ENCODE assay signal across 8 mouse cellular contexts in the genomic region with DNA sequence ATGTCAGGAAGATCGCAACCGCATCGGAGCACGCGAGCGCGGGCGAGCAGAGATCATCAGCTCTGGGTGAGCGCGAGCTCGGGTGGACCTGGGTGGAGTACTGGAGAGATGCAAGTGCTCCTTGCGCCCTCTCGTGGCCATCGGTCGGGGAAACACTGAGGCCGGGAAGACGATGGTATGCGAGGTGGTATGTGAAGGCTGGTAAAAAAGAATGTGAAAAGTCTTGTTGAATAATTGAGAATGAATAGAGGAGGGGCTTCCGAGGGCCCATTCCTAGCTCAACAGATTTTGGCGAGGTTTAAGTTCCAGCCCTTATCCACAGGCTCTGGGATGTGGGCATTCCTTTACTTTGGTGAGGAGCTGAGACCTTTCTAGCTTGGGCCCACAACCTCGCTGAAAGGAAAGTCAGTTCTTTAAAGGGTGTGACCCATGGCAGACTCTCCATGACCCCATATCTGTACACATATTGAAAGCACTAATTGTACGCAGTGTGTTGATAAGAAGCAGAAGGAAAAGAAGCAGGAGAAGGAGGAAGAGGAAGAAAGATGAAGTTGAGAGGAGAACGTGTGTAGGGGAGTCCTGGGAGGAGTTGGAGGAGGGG. TPM values are rescaled to one million over a fixed set of nuclear protein-coding genes. Genes with fewer than 3 reads are reported as not detected.
DNase-seq lines count a peak whose midpoint lies in the region; ATAC-seq and TF ChIP-seq lines count a peak whose summit lies in the region.

No protein-coding gene starts in this region.

- no peak for TF ChIP-seq POLR2A in ES-Bruce4 (IDR thresholded peaks at IDR 0.05; ENCODE audit: insufficient read depth, low read length)

- H3K36me3 ChIP-seq in ES-Bruce4 (ENCODE audit: control insufficient read depth, insufficient read depth, low read length, poor library complexity, severe bottlenecking): no peaks in the 10 kb centered on the region
- H3K36me3 ChIP-seq in forebrain, embryonic 12.5 days (replicated peaks): no peaks in the 10 kb centered on the region
- no peaks in the 10 kb centered on the region for H3K36me3 ChIP-seq in heart, postnatal 0 days (replicated peaks; ENCODE audit: control insufficient read depth, insufficient read depth, low read length)
- H3K36me3 ChIP-seq in liver, embryonic 16.5 days (ENCODE audit: control insufficient read depth, insufficient read depth): no peaks in the 10 kb centered on the region
- no peaks in the 10 kb centered on the region for H3K36me3 ChIP-seq in neural tube, embryonic 13.5 days

- no peak overlapping the region for H3K27ac ChIP-seq in ES-Bruce4 (ENCODE audit: insufficient read depth, low read length)
- no peak overlapping the region for H3K27ac ChIP-seq in forebrain, embryonic 12.5 days
- H3K27ac ChIP-seq in heart, postnatal 0 days (ENCODE audit: low read depth): no peak overlapping the region
- peak overlapping the region; percentile 77 for H3K27ac ChIP-seq in liver, embryonic 16.5 days (ENCODE audit: low read length)
- 0 out of 2 replicates have a peak overlapping the region, but pooled peaks have one; percentile 49 for H3K27ac ChIP-seq in neural tube, embryonic 13.5 days (replicated peaks)

- TF ChIP-seq EP300 in ES-Bruce4 (IDR thresholded peaks at IDR 0.05; ENCODE audit: insufficient read depth, low read depth, low read length): no peak
- no peak for TF ChIP-seq EP300 in heart, postnatal 0 days (IDR thresholded peaks at IDR 0.05; ENCODE audit: low read depth)

- H3K9me3 ChIP-seq in ES-Bruce4 (replicated peaks; ENCODE audit: control insufficient read depth, insufficient read depth, low read length, poor library complexity, severe bottlenecking): no peaks in the 10 kb centered on the region; the same call in 1 of the 2 replicates
- no peaks in the 10 kb centered on the region for H3K9me3 ChIP-seq in forebrain, embryonic 12.5 days
- no peaks in the 10 kb centered on the region for H3K9me3 ChIP-seq in heart, postnatal 0 days (replicated peaks; ENCODE audit: control insufficient read depth, low read length)
- no peaks in the 10 kb centered on the region for H3K9me3 ChIP-seq in liver, embryonic 16.5 days (replicated peaks; ENCODE audit: control insufficient read depth, low read length)
- H3K9me3 ChIP-seq in neural tube, embryonic 13.5 days: no peaks in the 10 kb centered on the region

- 10% methylated on average over 23 of the region's 23 CpGs for WGBS in forebrain, embryonic 12.5 days
- 7% methylated on average over 23 of the region's 23 CpGs for WGBS in heart, postnatal 0 days
- WGBS in liver, embryonic 16.5 days (ENCODE audit: insufficient replicate concordance): 2% methylated on average over 23 of the region's 23 CpGs
- 12% methylated on average over 23 of the region's 23 CpGs for WGBS in neural tube, embryonic 13.5 days

- H3K4me3 ChIP-seq in ES-Bruce4 (ENCODE audit: low read depth, low read length): peak overlapping the region; percentile 47
- H3K4me3 ChIP-seq in forebrain, embryonic 12.5 days (replicated peaks): peak overlapping the region; percentile 43
- peak overlapping the region; percentile 22 for H3K4me3 ChIP-seq in heart, postnatal 0 days (ENCODE audit: low read depth, low read length)
- H3K4me3 ChIP-seq in liver, embryonic 16.5 days (ENCODE audit: low read depth, low read length): peak overlapping the region; percentile 51
- H3K4me3 ChIP-seq in neural tube, embryonic 13.5 days: peak overlapping the region; percentile 42

- H3K27me3 ChIP-seq in ES-Bruce4 (ENCODE audit: control insufficient read depth, insufficient read depth, low read length, poor library complexity, severe bottlenecking): no peaks in the 10 kb centered on the region
- no peaks in the 10 kb centered on the region for H3K27me3 ChIP-seq in forebrain, embryonic 12.5 days
- no peaks in the 10 kb centered on the region for H3K27me3 ChIP-seq in heart, postnatal 0 days (ENCODE audit: control insufficient read depth, insufficient read depth, low read length)
- no peaks in the 10 kb centered on the region for H3K27me3 ChIP-seq in liver, embryonic 16.5 days (ENCODE audit: control insufficient read depth, insufficient read depth, low read depth, low read length)
- no peaks in the 10 kb centered on the region for H3K27me3 ChIP-seq in neural tube, embryonic 13.5 days

- ATAC-seq in forebrain, embryonic 12.5 days (ENCODE audit: low FRiP score): peak; percentile 94
- peak; percentile 89 for ATAC-seq in heart, postnatal 0 days (ENCODE audit: insufficient read depth, low read depth)
- peak; percentile 83 for ATAC-seq in liver, embryonic 16.5 days (ENCODE audit: low read depth)
- ATAC-seq in neural tube, embryonic 13.5 days (ENCODE audit: low read depth): peak; percentile 95

- no peaks in the 10 kb centered on the region for H3K4me1 ChIP-seq in ES-Bruce4 (ENCODE audit: control insufficient read depth, insufficient read depth, low read length)
- H3K4me1 ChIP-seq in forebrain, embryonic 12.5 days: peaks cover 4% of the 10 kb centered on the region; the same call in 1 of the 2 replicates
- H3K4me1 ChIP-seq in heart, postnatal 0 days (ENCODE audit: control insufficient read depth, insufficient read depth): no peaks in the 10 kb centered on the region
- peaks cover 49% of the 10 kb centered on the region for H3K4me1 ChIP-seq in liver, embryonic 16.5 days (ENCODE audit: control insufficient read depth, low read depth, low read length)
- H3K4me1 ChIP-seq in neural tube, embryonic 13.5 days (replicated peaks): 0 out of 2 replicates have a peak, but pooled peaks cover 6% of the 10 kb centered on the region

- peak; percentile 94 for DNase-seq in c-Kit-positive CD71-positive TER-119-positive erythroid progenitor cells, embryonic 14.5 days (ENCODE audit: low spot score)
- peak; percentile 76 for DNase-seq in heart, postnatal 0 days (ENCODE audit: low spot score)
- DNase-seq in kidney, postnatal 4 days: peak; percentile 93 to 94
- DNase-seq in telencephalon, adult 2 months (ENCODE audit: low read depth, low spot score): peak; percentile 76

- no peak overlapping the region for H3K9ac ChIP-seq in ES-Bruce4 (ENCODE audit: low read depth, poor library complexity, severe bottlenecking)
- peak overlapping the region; percentile 58 for H3K9ac ChIP-seq in forebrain, embryonic 12.5 days
- no peak overlapping the region for H3K9ac ChIP-seq in heart, postnatal 0 days (replicated peaks; ENCODE audit: low read depth, low read length)
- H3K9ac ChIP-seq in liver, embryonic 16.5 days (ENCODE audit: low read depth, low read length): peak overlapping the region; percentile 63
- H3K9ac ChIP-seq in neural tube, embryonic 13.5 days: peak overlapping the region; percentile 77

- peak overlapping the region; percentile 78 for H3K4me2 ChIP-seq in forebrain, embryonic 12.5 days
- H3K4me2 ChIP-seq in heart, postnatal 0 days (ENCODE audit: low read depth, low read length): peak overlapping the region; percentile 60
- peak overlapping the region; percentile 84 for H3K4me2 ChIP-seq in liver, embryonic 16.5 days (ENCODE audit: low read depth, low read length)
- H3K4me2 ChIP-seq in neural tube, embryonic 13.5 days: peak overlapping the region; percentile 74

- peak; percentile 98 for TF ChIP-seq CTCF in ES-Bruce4 (IDR thresholded peaks at IDR 0.05; ENCODE audit: low read depth, low read length)
- peak; percentile 83 for TF ChIP-seq CTCF in heart, postnatal 0 days (IDR thresholded peaks at IDR 0.05; ENCODE audit: low read depth)

RNA-seq across cellular contexts. Expression of a gene that starts 14.5 kb away (rescaled TPM):
- 28.2 and 32.2 TPM in 2 replicates for polyA plus RNA-seq in ES-Bruce4 (2011; ENCODE audit: insufficient read depth, insufficient read length, low read depth, missing spikeins)
- 63.0 and 67.3 TPM in 2 replicates for polyA plus RNA-seq in forebrain, embryonic 12.5 days (2016; fragmentation: Nextera tagmentation; extraction: Ambion mirVana)
- 17.6 and 21.3 TPM in 2 replicates for total RNA-seq in heart, postnatal 0 days (2014; rRNA removed; ENCODE audit: low replicate concordance)
- 23.3 and 26.7 TPM in 2 replicates for polyA plus RNA-seq in heart, postnatal 0 days (2015; fragmentation: Nextera tagmentation; extraction: Ambion mirVana)
- polyA plus RNA-seq in liver, embryonic 16.5 days (2015; fragmentation: Nextera tagmentation; extraction: Ambion mirVana): 50.1 and 51.7 TPM in 2 replicates
- 54.3 and 54.4 TPM in 2 replicates for polyA plus RNA-seq in neural tube, embryonic 13.5 days (2015; fragmentation: Nextera tagmentation; extraction: Ambion mirVana)

RNA-seq across cellular contexts. Expression of a gene that starts 14.7 kb away (rescaled TPM):
- polyA plus RNA-seq in ES-Bruce4 (2011; ENCODE audit: insufficient read depth, insufficient read length, low read depth, missing spikeins): 310 and 347 TPM in 2 replicates
- 541 and 550 TPM in 2 replicates for polyA plus RNA-seq in forebrain, embryonic 12.5 days (2016; fragmentation: Nextera tagmentation; extraction: Ambion mirVana)
- total RNA-seq in heart, postnatal 0 days (2014; rRNA removed; ENCODE audit: low replicate concordance): 253 and 327 TPM in 2 replicates
- 380 and 391 TPM in 2 replicates for polyA plus RNA-seq in heart, postnatal 0 days (2015; fragmentation: Nextera tagmentation; extraction: Ambion mirVana)
- 323 and 347 TPM in 2 replicates for polyA plus RNA-seq in liver, embryonic 16.5 days (2015; fragmentation: Nextera tagmentation; extraction: Ambion mirVana)
- polyA plus RNA-seq in neural tube, embryonic 13.5 days (2015; fragmentation: Nextera tagmentation; extraction: Ambion mirVana): 1,063 and 1,130 TPM in 2 replicates

RNA-seq across cellular contexts. Expression of a gene that starts 30.0 kb away (rescaled TPM):
- 42.5 and 43.7 TPM in 2 replicates for polyA plus RNA-seq in ES-Bruce4 (2011; ENCODE audit: insufficient read depth, insufficient read length, low read depth, missing spikeins)
- polyA plus RNA-seq in forebrain, embryonic 12.5 days (2016; fragmentation: Nextera tagmentation; extraction: Ambion mirVana): 201 and 214 TPM in 2 replicates
- total RNA-seq in heart, postnatal 0 days (2014; rRNA removed; ENCODE audit: low replicate concordance): 82.2 and 82.6 TPM in 2 replicates
- 101 and 102 TPM in 2 replicates for polyA plus RNA-seq in heart, postnatal 0 days (2015; fragmentation: Nextera tagmentation; extraction: Ambion mirVana)
- 47.0 and 48.6 TPM in 2 replicates for polyA plus RNA-seq in liver, embryonic 16.5 days (2015; fragmentation: Nextera tagmentation; extraction: Ambion mirVana)
- polyA plus RNA-seq in neural tube, embryonic 13.5 days (2015; fragmentation: Nextera tagmentation; extraction: Ambion mirVana): 149 and 151 TPM in 2 replicates

RNA-seq across cellular contexts. Expression of a gene that starts 44.0 kb away (rescaled TPM):
- polyA plus RNA-seq in ES-Bruce4 (2011; ENCODE audit: insufficient read depth, insufficient read length, low read depth, missing spikeins): 0.58 TPM in 1 of 2 replicates, not detected in the other
- 0.91 and 0.96 TPM in 2 replicates for polyA plus RNA-seq in forebrain, embryonic 12.5 days (2016; fragmentation: Nextera tagmentation; extraction: Ambion mirVana)
- 0.15 TPM in 1 of 2 replicates, not detected in the other for total RNA-seq in heart, postnatal 0 days (2014; rRNA removed; ENCODE audit: low replicate concordance)
- polyA plus RNA-seq in heart, postnatal 0 days (2015; fragmentation: Nextera tagmentation; extraction: Ambion mirVana): 0.20 and 0.32 TPM in 2 replicates
- 0.12 and 0.53 TPM in 2 replicates for polyA plus RNA-seq in liver, embryonic 16.5 days (2015; fragmentation: Nextera tagmentation; extraction: Ambion mirVana)
- 0.46 and 0.50 TPM in 2 replicates for polyA plus RNA-seq in neural tube, embryonic 13.5 days (2015; fragmentation: Nextera tagmentation; extraction: Ambion mirVana)

RNA-seq across cellular contexts. Expression of a gene that starts 56.0 kb away (rescaled TPM):
- 102 and 121 TPM in 2 replicates for polyA plus RNA-seq in ES-Bruce4 (2011; ENCODE audit: insufficient read depth, insufficient read length, low read depth, missing spikeins)
- polyA plus RNA-seq in forebrain, embryonic 12.5 days (2016; fragmentation: Nextera tagmentation; extraction: Ambion mirVana): 356 and 359 TPM in 2 replicates
- 431 and 682 TPM in 2 replicates for total RNA-seq in heart, postnatal 0 days (2014; rRNA removed; ENCODE audit: low replicate concordance)
- 1,145 and 1,161 TPM in 2 replicates for polyA plus RNA-seq in heart, postnatal 0 days (2015; fragmentation: Nextera tagmentation; extraction: Ambion mirVana)
- polyA plus RNA-seq in liver, embryonic 16.5 days (2015; fragmentation: Nextera tagmentation; extraction: Ambion mirVana): 214 and 230 TPM in 2 replicates
- polyA plus RNA-seq in neural tube, embryonic 13.5 days (2015; fragmentation: Nextera tagmentation; extraction: Ambion mirVana): 354 and 397 TPM in 2 replicates

Comparison
In these comparisons a context has a peak if more than half of its experiments do, and no peak if none do; other contexts are left out.
1. H3K27ac ChIP-seq: peak in liver, embryonic 16.5 days (single experiment) and neural tube, embryonic 13.5 days (single experiment); none in ES-Bruce4 (single experiment), forebrain, embryonic 12.5 days (single experiment) and heart, postnatal 0 days (single experiment).
2. H3K9ac ChIP-seq: peak in forebrain, embryonic 12.5 days (single experiment), liver, embryonic 16.5 days (single experiment) and neural tube, embryonic 13.5 days (single experiment); none in ES-Bruce4 (single experiment) and heart, postnatal 0 days (single experiment).
3. Peak in every context shown above with its lines, with median percentiles within 50 percentile points of each other: H3K4me3 ChIP-seq, DNase-seq, ATAC-seq and H3K4me2 ChIP-seq.